Mouse (Mus musculus): ENCODE measurements at regions not wholly inside any gene's neighbourhood (a gene's known extent, or its start where the extent isn't known, plus 50 kb on each side); places are given as distances from the start of the nearest gene placed in this dataset.

DNA sequence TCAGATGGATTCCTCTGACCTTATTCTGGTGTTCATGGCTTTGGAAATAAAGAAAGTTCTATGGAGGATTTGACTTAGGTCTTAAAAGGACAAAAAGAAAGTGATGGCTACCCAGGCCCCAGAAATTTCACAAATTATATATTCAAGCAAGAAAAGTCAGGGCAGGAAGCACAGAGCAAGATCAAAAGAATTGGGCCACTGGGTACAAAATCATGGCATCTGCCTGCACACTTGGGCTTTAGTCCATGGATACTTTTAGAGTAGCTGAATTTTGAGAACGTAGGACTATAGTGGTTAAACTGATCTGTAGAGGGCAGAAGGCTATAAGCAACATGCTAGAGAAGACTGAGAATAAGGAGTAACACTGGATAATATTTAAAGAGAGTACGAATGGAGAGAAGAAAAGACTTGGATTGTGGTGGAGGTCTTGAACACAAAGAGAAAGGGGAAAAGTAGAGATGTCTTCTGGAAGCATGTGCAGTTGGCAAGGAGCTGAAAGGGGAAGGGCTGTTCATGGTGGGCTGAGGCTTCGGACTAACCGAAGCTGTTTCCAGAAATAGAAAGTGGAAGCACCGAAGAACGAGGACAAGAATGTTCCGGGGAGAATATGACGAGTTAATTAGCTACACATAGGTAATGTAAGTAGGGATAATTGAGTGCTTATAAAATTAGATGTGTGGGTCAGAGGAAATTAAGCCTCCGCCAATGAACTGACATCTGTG lies 168.2 kb upstream of the Itga4 start:
- TF ChIP-seq CTCF (IDR thresholded peaks at IDR 0.05; ENCODE audit: low read depth, low read length) (no peak), POLR2A (IDR thresholded peaks at IDR 0.05; ENCODE audit: extremely low read depth, insufficient read depth, low read length) (no peak)
